Mouse (Mus musculus) megakaryocyte-erythroid progenitor cell, adult 5-6 weeks (primary cell): ENCODE measurements around the gene Tmem117. TPM values are rescaled to one million over a fixed set of nuclear protein-coding genes. Genes with fewer than 3 reads are reported as not detected.

Experiments used
- ATAC-seq: replicated peaks from 2 replicates; pipeline ENCODE4 v1.8.0; 2016; ENCODE audit warnings: mild to moderate bottlenecking, inconsistent platforms; ENCODE audit not compliant: severe bottlenecking, poor library complexity, low FRiP score, low TSS enrichment
- total RNA-seq, 2 experiments: library from RNA; stranded (forward) in 1 of 2; stranded (reverse) in 1 of 2; fragments of 200-1000, 215-1000 nt in 1 of 2; fragments of >200 nt in 1 of 2; fragmentation: Nextera tagmentation in 1 of 2; gene quantifications; 2 replicates each; pipeline ENCODE4 v1.2.3; 2014 to 2017

Gene Tmem117
- total RNA-seq, 2 experiments from 2014 or later, result not detected

GRCm38 (mm10) chr15:94957202-94957601, 328.2 kb downstream of the Tmem117 start:
- no peak for ATAC-seq

GRCm38 (mm10) chr15:94967004-94967403, 338.0 kb downstream of the Tmem117 start:
- ATAC-seq, result no peak

- ATAC-seq, result no peak
Measured at GRCm38 (mm10) chr15:94968403-94969180, 339.6 kb downstream of the Tmem117 start.

- ATAC-seq, result no peak
Measured at GRCm38 (mm10) chr15:94981798-94982197, 352.8 kb downstream of the Tmem117 start.

- no peak for ATAC-seq
Measured at GRCm38 (mm10) chr15:94995352-94995751, 366.3 kb downstream of the Tmem117 start.

GRCm38 (mm10) chr15:95005121-95005824, 376.2 kb downstream of the Tmem117 start:
- ATAC-seq, result no peak

- ATAC-seq, result no peak
Measured at GRCm38 (mm10) chr15:95022251-95022650, 393.2 kb downstream of the Tmem117 start.

- no peak for ATAC-seq
Measured at GRCm38 (mm10) chr15:95024401-95024800, 395.4 kb downstream of the Tmem117 start.

- no peak for ATAC-seq
Measured at GRCm38 (mm10) chr15:95028862-95029486, 399.9 kb downstream of the Tmem117 start.

- ATAC-seq, result no peak
Measured at GRCm38 (mm10) chr15:95029487-95029875, 400.4 kb downstream of the Tmem117 start.

- no peak for ATAC-seq
Measured at GRCm38 (mm10) chr15:95042437-95042836, 413.4 kb downstream of the Tmem117 start.

- no peak for ATAC-seq
Measured at GRCm38 (mm10) chr15:95044011-95044410, 415.0 kb downstream of the Tmem117 start.

- no peak for ATAC-seq
Measured at GRCm38 (mm10) chr15:95047486-95047885, 418.5 kb downstream of the Tmem117 start.

GRCm38 (mm10) chr15:95049171-95049729, 420.2 kb downstream of the Tmem117 start:
- no peak for ATAC-seq

- no peak for ATAC-seq
Measured at GRCm38 (mm10) chr15:95055081-95055650, 426.1 kb downstream of the Tmem117 start.

- no peak for ATAC-seq
Measured at GRCm38 (mm10) chr15:95068023-95068422, 439.0 kb downstream of the Tmem117 start.

- no peak for ATAC-seq
Measured at GRCm38 (mm10) chr15:95068799-95069198, 439.8 kb downstream of the Tmem117 start.

- no peak for ATAC-seq
Measured at GRCm38 (mm10) chr15:95070881-95071280, 441.8 kb downstream of the Tmem117 start.

- ATAC-seq, result no peak
Measured at GRCm38 (mm10) chr15:95075356-95075755, 446.3 kb downstream of the Tmem117 start.

GRCm38 (mm10) chr15:95081654-95082053, 452.6 kb downstream of the Tmem117 start:
- no peak for ATAC-seq
